Mouse (Mus musculus) erythroblast, embryonic 14.5 days (primary cell): Measurements from ENCODE around the gene Ehd1.

Experiments
- GATA1 ChIP-seq: IDR thresholded peaks from 2 replicates; pipeline ENCODE4 v1.6.1; 2012; ENCODE audit warnings: low read length, inconsistent platforms, mixed read lengths
- TAL1 ChIP-seq: IDR thresholded peaks from 3 replicates; pipeline ENCODE4 v1.6.1; 2012; ENCODE audit warnings: low read length, inconsistent platforms, mixed read lengths

- TF ChIP-seq TAL1 = no peak
- no peak for TF ChIP-seq GATA1
These were observed 37.8 kb upstream of the Ehd1 start for GRCm38 (mm10) chr19:6238740-6239139.
